Mouse (Mus musculus): ENCODE measurements around the gene Rnf186. TPM values are rescaled to one million over a fixed set of nuclear protein-coding genes. Genes with fewer than 3 reads are reported as not detected.
"Not testable (repeated sequence)": the region's sequence is repeated elsewhere in the genome, so short reads cannot be mapped to it uniquely, and the experiment has no call there.

The Rnf186 gene
- polyA plus RNA-seq, 1 experiment: 219 TPM

- 19% methylated on average over 9 of the region's 9 CpGs for WGBS
- DNase-seq (ENCODE audit: low read depth, low spot score): no peak
Observed at GRCm38 (mm10) chr4:138969736-138970135, 2.8 kb downstream of the Rnf186 start.

- no peak for DNase-seq (ENCODE audit: low read depth, low spot score)
- 69% methylated on average over 6 of the region's 6 CpGs for WGBS
Observed at GRCm38 (mm10) chr4:138971371-138971770, 4.5 kb downstream of the Rnf186 start.

- 1% methylated on average over 20 of the region's 20 CpGs for whole genome bisulfite sequencing
- DNase-seq (ENCODE audit: low read depth, low spot score): peak; percentile 89
Observed at GRCm38 (mm10) chr4:138972139-138972826, 5.4 kb downstream of the Rnf186 start.

- under 1% methylated on average over 60 of the region's 60 CpGs for WGBS
Observed at GRCm38 (mm10) chr4:138972827-138973718, 6.2 kb downstream of the Rnf186 start, which contains the start of gene Tmco4. TSS of gene Tmco4 (plus strand) at chr4:138972888.

GRCm38 (mm10) chr4:138973719-138974115 is 6.8 kb downstream of the Rnf186 start:
- whole genome bisulfite sequencing: 56% methylated on average over 3 of the region's 3 CpGs
- no peak for DNase-seq (ENCODE audit: low read depth, low spot score)

More at GRCm38 (mm10) chr4:138972827-138973718, 6.2 kb downstream of the Rnf186 start, which contains the start of gene Tmco4:
- no peak for DNase-seq (ENCODE audit: low read depth, low spot score)

GRCm38 (mm10) chr4:138974540-138974939 is 7.6 kb downstream of the Rnf186 start:
- 96% methylated on average over 2 of the region's 2 CpGs for WGBS
- not testable (repeated sequence) for DNase-seq (ENCODE audit: low read depth, low spot score)

GRCm38 (mm10) chr4:138975194-138975593 is 8.3 kb downstream of the Rnf186 start:
- no peak for DNase-seq (ENCODE audit: low read depth, low spot score)
- WGBS: 48% methylated on average over 3 of the region's 3 CpGs

GRCm38 (mm10) chr4:138976046-138976445 is 9.1 kb downstream of the Rnf186 start:
- no peak for DNase-seq (ENCODE audit: low read depth, low spot score)
- 78% methylated on average over 6 of the region's 6 CpGs for WGBS

- no peak for DNase-seq (ENCODE audit: low read depth, low spot score)
- whole genome bisulfite sequencing: 76% methylated on average over 8 of the region's 8 CpGs
Observed at GRCm38 (mm10) chr4:138980021-138980420, 13.1 kb downstream of the Rnf186 start.

GRCm38 (mm10) chr4:138980771-138981420 is 14.0 kb downstream of the Rnf186 start:
- 30% methylated on average over 12 of the region's 12 CpGs for WGBS
- no peak for DNase-seq (ENCODE audit: low read depth, low spot score)

GRCm38 (mm10) chr4:138983422-138983821 is 16.5 kb downstream of the Rnf186 start:
- 31% methylated on average over 3 of the region's 3 CpGs for WGBS

GRCm38 (mm10) chr4:138984744-138985143 is 17.8 kb downstream of the Rnf186 start:
- 86% methylated on average over 7 of the region's 7 CpGs for WGBS
- DNase-seq (ENCODE audit: low read depth, low spot score): no peak

More at GRCm38 (mm10) chr4:138983422-138983821, 16.5 kb downstream of the Rnf186 start:
- no peak for DNase-seq (ENCODE audit: low read depth, low spot score)

- DNase-seq (ENCODE audit: low read depth, low spot score): no peak
- WGBS: 85% methylated on average over 5 of the region's 5 CpGs
Observed at GRCm38 (mm10) chr4:138986280-138986679, 19.4 kb downstream of the Rnf186 start.

GRCm38 (mm10) chr4:138994389-138994788 is 27.5 kb downstream of the Rnf186 start:
- DNase-seq (ENCODE audit: low read depth, low spot score): no peak
- 41% methylated on average over 3 of the region's 3 CpGs for WGBS

- DNase-seq (ENCODE audit: low read depth, low spot score): no peak
- 88% methylated on average over 5 of the region's 5 CpGs for WGBS
Observed at GRCm38 (mm10) chr4:138996410-138996809, 29.5 kb downstream of the Rnf186 start.

- DNase-seq (ENCODE audit: low read depth, low spot score): no peak
- WGBS: 92% methylated on average over 4 of the region's 4 CpGs
Observed at GRCm38 (mm10) chr4:138997121-138997520, 30.2 kb downstream of the Rnf186 start.

- no peak for DNase-seq (ENCODE audit: low read depth, low spot score)
- 67% methylated on average over 11 of the region's 11 CpGs for WGBS
Observed at GRCm38 (mm10) chr4:138998611-138999010, 31.7 kb downstream of the Rnf186 start.

GRCm38 (mm10) chr4:139001026-139001425 is 34.1 kb downstream of the Rnf186 start:
- DNase-seq (ENCODE audit: low read depth, low spot score): no peak
- WGBS: 77% methylated on average over 2 of the region's 2 CpGs

GRCm38 (mm10) chr4:139001433-139001832 is 34.5 kb downstream of the Rnf186 start:
- no peak for DNase-seq (ENCODE audit: low read depth, low spot score)

GRCm38 (mm10) chr4:139004067-139004466 is 37.2 kb downstream of the Rnf186 start:
- WGBS: 85% methylated on average over 8 of the region's 8 CpGs
- no peak for DNase-seq (ENCODE audit: low read depth, low spot score)

More at GRCm38 (mm10) chr4:139001433-139001832, 34.5 kb downstream of the Rnf186 start:
- WGBS: 9% methylated on average over 6 of the region's 6 CpGs

Measured in large intestine, adult 2 months (tissue).